Mouse (Mus musculus): ENCODE results near the gene Kansl1.

DNA sequence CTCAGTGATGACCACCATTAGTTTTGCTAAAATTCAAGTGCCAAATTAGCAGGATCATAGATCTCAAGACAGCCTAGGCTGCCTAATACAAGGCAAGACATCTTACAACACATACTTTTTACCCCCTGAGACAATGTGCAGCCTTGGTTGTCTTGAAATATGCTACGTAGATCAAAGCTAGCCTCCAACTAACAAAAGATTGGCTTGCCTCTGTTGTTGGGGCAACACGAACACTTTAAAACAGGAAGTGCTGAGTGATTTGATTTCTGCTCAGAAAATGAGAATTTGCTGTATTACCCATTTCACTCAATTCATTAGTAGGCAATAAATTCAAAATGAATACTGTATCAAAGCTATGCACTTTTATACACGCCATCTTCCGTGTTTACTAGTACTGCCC lies 86.8 kb downstream of the Kansl1 start:
- TF ChIP-seq GATA1 (IDR thresholded peaks at IDR 0.05; ENCODE audit: borderline replicate concordance, low read length), result no peak
- TF ChIP-seq FLI1 (IDR thresholded peaks at IDR 0.05; ENCODE audit: low read length), result no peak
